Mouse (Mus musculus) MEL-GATA-1-ER (cell line): ENCODE results near the gene Wdr35.
"Not testable (repeated sequence)": the region's sequence is repeated elsewhere in the genome, so short reads cannot be mapped to it uniquely, and the experiment has no call there.

Experiments used
- DNase-seq: peaks from one replicate; pipeline ENCODE4 v3.0.0-alpha.2; 2012; ENCODE audit warnings: low read depth; ENCODE audit errors: extremely low read depth

The Wdr35 gene

DNA sequence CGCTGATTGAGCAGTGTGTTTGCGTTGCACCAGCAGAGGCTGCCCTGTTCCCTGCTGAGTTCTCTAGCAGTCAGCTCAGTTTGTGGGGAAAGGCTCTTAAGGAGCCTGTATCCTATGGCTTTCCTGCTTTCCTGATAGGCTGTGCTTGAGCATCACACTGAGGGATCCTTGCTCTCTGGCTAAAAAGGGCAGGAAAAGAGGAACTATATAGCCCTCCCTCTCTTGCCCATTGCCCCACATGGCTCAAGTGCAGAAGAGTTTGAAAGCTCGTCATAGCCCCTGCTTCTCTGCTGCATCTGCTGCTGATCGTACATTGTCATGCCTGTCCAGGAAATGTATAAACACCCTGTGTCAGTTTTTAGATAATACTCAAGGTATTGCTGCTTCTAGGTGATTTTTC lies 33.5 kb downstream of the Wdr35 start:
- no peak for DNase-seq

DNA sequence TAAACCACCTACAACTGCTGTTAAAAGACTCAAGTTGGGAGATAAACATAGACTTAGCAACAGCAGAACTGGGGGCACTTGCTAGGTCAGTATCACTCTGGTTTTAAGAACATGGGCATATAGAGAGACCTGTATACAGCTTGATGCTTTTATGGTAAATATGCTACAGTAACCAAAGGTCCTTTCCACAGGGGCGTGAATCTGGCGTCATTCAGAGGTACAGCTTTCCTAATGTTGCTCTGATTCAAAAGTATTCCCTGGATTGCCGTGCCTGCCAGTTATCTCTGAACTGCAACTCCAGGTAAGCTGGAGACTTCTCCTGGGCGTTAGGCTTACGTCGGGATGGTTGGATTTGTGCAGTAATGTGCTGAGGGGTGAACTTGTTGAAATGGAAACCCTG lies 34.1 kb downstream of the Wdr35 start:
- DNase-seq = no peak

- no peak for DNase-seq
Observed at GRCm38 (mm10) chr12:9010311-9010710, 36.6 kb downstream of the Wdr35 start.

GRCm38 (mm10) chr12:9016376-9016775 lies 42.7 kb downstream of the Wdr35 start:
- no peak for DNase-seq

DNA sequence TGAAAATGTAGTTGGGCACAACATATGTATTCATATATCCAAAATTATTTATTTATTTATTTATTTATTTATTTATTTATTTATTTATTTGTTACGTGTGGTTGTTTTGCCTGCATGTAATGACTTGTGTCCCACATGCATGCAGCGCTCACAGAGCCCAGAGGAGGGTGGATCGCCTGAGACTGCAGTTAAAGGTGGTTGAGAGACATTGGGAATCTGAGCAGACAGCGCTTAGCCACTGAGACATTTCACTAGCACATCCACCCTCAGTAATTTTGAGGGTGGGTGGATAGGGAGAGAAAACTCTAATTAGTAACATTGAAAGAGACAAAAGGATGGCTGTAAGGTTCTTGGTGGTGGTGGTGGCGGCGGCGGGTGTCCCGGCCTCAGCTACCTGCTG lies 46.7 kb downstream of the Wdr35 start:
- no peak for DNase-seq

DNA sequence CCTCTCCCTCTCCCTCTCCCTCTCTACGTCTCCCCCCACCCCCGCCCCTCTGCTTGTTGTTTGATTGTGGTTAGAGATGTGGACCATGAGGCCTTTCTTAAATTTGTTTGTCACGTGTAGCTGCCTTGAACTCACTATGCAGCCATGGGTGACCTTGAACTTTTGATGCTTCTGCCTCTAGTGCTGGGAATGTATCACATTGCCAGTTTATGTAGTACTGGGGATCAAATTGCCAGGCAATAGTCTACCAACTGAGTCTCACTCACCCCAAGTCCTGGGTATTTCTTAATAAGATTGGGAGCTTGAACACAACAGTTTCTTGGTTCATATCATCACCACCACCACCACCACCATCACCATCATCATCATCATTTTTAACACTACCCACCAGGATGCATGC lies 47.3 kb downstream of the Wdr35 start:
- no peak for DNase-seq

DNA sequence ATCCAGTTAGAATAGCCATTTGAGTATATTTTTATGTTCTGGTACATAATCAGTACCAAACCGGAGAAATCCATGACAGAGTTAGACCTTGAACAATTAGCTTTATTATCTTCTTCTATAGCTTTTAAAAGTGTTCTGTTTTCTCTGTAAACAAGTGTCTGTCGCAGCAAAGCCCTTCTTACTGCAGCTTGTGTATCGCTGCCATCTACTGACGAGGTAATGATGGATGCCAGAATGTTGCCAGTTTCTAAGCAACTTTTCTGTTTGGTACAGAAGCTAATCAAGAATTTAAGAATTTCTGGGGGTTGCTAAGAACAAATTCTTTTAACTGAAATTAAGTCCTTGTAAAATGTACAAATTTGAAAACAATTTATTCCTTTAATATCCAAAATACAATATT lies 49.3 kb downstream of the Wdr35 start:
- no peak for DNase-seq

GRCm38 (mm10) chr12:9024071-9024470 lies 50.4 kb downstream of the Wdr35 start:
- DNase-seq = no peak

GRCm38 (mm10) chr12:9024736-9025135 lies 51.0 kb downstream of the Wdr35 start:
- no peak for DNase-seq

GRCm38 (mm10) chr12:9026843-9027242 lies 53.2 kb downstream of the Wdr35 start:
- no peak for DNase-seq

DNA sequence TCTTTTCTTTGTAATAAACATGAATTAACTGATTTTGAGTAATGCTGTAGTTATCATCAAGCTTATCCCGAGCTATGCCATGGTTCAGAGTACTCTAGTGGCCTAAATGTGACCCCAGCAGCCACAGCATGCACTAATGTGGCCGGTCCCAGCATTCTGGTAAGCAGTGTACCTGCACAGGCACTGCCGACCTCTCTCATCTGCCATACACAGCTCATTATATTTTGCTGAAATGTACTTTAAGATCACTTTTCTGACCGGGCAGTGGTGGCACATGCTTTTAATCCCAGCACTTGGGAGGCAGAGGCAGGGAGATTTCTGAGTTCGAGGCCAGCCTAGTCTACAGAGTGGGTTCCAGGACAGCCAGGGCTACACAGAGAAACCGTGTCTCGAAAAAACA lies 55.1 kb downstream of the Wdr35 start:
- not testable (repeated sequence) for DNase-seq

GRCm38 (mm10) chr12:9029506-9029887 lies 55.8 kb downstream of the Wdr35 start:
- peak; percentile 21 for DNase-seq

GRCm38 (mm10) chr12:9029888-9030723 lies 56.4 kb downstream of the Wdr35 start, which contains the start of gene Ttc32:
Gene Ttc32 (plus strand): TSS chr12:9029997.
- peak; percentile 89 for DNase-seq

GRCm38 (mm10) chr12:9031166-9031565 lies 57.5 kb downstream of the Wdr35 start:
- DNase-seq = no peak

DNA sequence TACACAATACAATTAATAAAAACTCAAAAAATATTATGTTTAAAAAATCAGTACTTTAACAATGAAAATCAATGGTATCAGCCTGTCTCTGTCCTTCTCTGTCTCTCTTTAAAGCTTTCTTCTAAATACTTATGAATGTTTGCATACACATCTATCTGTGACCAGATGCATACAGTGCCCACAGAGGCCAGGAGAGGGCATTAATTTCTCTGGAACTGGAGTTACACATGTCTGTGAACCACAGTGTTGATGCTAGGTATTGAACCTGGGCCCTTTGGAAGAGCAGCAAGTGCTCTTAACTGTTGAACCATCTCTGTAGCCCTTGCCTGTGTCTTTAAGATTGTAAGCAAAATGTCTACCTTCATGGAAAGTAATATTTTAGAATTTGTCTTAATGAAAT lies 59.4 kb downstream of the Wdr35 start:
- DNase-seq = no peak

DNA sequence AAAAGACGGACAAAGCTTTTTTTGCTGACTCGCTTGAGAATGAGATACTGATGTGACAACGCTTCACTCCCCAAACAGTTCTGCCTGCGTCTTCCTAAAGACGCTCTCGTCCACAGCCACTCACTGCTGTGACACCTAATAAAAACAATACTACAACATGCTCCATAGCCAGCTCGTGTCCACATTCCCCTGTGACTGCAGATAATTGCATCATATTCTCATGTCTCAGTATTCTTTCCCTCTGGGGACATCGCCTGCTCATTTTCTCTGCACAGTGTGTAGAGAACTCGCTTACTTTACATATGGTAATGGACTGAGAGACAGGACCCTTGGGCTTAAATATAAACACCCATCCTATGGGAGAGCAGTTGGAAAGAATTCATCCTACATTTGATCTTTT lies 62.7 kb downstream of the Wdr35 start:
- DNase-seq = no peak

DNA sequence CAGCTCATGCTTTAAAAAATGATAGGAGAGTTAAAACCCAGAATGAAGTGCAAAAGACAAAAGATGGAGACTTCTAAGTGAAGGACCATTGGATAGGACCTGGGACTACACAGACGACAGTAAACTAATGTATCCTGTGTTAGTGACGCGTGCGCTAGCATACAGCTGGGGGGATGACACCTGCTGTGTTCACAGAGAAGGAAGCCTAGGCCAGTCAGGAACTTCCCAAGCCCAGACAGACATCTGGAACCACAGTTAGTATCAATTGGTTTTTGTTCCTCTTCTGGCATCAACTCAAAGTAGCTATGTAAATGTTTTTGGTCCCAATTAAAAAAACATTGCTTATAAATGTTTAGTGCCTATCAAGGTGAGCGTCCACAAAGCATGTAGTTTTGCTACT lies 66.5 kb downstream of the Wdr35 start:
- DNase-seq = no peak

GRCm38 (mm10) chr12:9040686-9041085 lies 67.0 kb downstream of the Wdr35 start:
- no peak for DNase-seq

DNA sequence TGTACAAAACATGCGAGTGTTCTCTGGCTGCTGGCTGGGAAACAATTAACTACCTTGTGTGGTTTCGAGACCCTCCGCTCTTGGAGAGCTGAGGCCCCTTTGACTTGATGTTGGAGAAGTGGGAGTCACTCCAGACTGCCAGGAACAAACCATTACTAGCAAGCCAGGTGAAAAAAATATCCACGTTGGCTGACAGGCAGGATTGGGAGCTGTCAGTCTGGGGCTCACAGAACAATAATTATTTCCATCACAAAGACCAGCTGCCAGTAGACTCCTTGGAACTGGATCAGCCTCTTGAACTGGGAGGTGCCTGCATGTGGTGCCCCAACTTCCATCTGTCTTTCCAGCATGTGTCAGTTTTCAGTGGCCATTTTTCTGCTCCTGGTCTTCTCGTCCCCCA lies 68.6 kb downstream of the Wdr35 start:
- no peak for DNase-seq

DNA sequence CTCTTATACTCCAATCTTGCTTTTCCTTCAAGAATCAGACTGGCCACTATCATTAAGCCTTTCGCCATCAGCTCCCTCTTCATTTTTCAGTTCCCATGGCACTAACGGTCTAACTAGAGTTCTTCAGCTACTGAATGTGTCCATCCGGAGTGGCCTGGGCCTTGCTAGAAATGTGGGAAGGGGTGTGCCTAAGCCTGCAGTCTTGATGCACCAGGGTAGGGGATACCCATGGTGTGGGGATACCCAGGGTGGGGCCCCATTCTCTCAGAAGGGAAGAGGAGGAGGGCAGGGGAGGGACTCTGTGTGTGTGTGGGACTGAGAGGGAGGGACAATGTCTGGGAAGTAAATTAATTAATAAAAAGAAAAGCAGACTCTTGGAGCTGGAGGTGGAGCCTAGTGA lies 69.1 kb downstream of the Wdr35 start:
- DNase-seq = no peak

- DNase-seq = no peak
Observed at GRCm38 (mm10) chr12:9044666-9045065, 71.0 kb downstream of the Wdr35 start.

DNA sequence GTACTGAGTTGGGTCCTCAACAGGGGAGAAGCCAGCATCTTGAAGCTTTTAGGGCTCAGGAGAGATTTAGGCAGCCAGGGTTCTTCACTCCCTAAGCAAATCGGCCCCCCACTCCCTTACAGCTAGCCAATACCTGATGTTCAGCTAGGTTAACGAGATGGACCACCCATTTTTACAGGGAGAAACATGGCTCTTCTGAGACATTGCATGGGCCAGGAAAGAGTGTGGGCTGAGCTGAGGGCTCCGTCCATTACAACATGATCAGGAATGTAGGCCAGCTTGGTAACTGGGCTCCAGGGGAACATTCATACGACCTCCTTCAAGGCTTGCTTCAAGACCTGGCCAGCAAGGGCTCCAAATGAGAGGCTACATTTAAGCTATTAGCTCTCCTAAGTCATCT lies 73.0 kb downstream of the Wdr35 start:
- no peak for DNase-seq

- DNase-seq = no peak
Observed at GRCm38 (mm10) chr12:9048090-9048489, 74.4 kb downstream of the Wdr35 start.
